ENCODE assay signal across 8 mouse cellular contexts in the genomic region with DNA sequence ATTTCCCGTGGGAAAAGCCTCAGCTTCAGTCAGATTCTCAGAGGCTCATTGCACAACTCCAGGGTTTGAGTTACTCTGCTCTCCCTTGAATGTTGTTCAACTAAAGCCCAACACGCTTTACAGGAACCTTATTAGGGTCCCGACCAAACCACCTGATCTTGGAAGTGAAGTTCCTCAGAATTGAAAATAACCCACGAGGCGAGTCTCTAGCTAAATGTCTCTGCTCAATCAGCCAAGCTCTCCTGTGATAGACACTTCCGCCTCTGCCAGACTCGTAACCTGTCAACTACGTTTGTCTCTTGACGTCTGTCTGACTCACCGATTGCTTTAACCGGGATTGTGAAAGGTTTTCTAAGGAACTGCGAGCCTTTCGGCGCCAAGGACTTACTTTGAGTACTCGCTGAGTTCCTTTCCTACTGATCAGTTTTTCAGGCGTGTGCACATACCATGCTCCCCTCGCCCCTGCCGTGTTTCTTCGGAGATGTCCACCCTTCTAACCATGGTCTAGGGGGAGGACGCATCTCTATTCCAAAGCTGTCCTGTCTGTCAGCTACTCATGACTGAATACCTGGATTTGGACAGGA. TPM values are rescaled to one million over a fixed set of nuclear protein-coding genes. Genes with fewer than 3 reads are reported as not detected.
DNase-seq lines count a peak whose midpoint lies in the region.

No protein-coding gene starts in this region.

- H3K27me3 ChIP-seq in splenic B cell, adult 2 months (ENCODE audit: control insufficient read depth, insufficient read depth, low read length, poor library complexity, severe bottlenecking): no peaks in the 10 kb centered on the region

- DNase-seq in urinary bladder, postnatal 36 days (ENCODE audit: low spot score in 2 of 2): peak; percentile 37 to 55
- no peak for DNase-seq in urinary bladder, postnatal 10 days (ENCODE audit: low spot score)
- DNase-seq in c-Kit-positive CD71-positive TER-119-positive erythroid progenitor cells, embryonic 14.5 days (ENCODE audit: low spot score): peak; percentile 70
- peak; percentile 81 for DNase-seq in gonadal fat pad, adult 2 months (ENCODE audit: low read depth)
- peak; percentile 36 for DNase-seq in kidney, postnatal 14 days
- peak; percentile 50 to 66 for DNase-seq in lung, postnatal 4 days
- DNase-seq in splenic B cell, adult 2 months (ENCODE audit: low read depth, low spot score): peak; percentile 62
- DNase-seq in cerebellum, adult 11 months: no peak

- H3K36me3 ChIP-seq in splenic B cell, adult 2 months (ENCODE audit: control insufficient read depth, insufficient read depth, low read length, poor library complexity, severe bottlenecking): no peaks in the 10 kb centered on the region

RNA-seq across cellular contexts. Expression of a gene that starts 0.6 kb away (rescaled TPM):
- polyA plus RNA-seq in gonadal fat pad, adult 2 months (2012; rRNA removed): 4.8 TPM in 2 replicates

RNA-seq across cellular contexts. Expression of a gene that starts 18.3 kb away (rescaled TPM):
- polyA plus RNA-seq in gonadal fat pad, adult 2 months (2012; rRNA removed): 28.8 and 29.1 TPM in 2 replicates

Comparison
In these comparisons a context has a peak if more than half of its experiments do, and no peak if none do; other contexts are left out.
1. DNase-seq: peak in urinary bladder, postnatal 36 days (2 of 2), c-Kit-positive CD71-positive TER-119-positive erythroid progenitor cells, embryonic 14.5 days (single experiment), gonadal fat pad, adult 2 months (single experiment), kidney, postnatal 14 days (single experiment), lung, postnatal 4 days (2 of 2) and splenic B cell, adult 2 months (single experiment); none in urinary bladder, postnatal 10 days (single experiment) and cerebellum, adult 11 months (single experiment).